Mouse (Mus musculus) brain, embryonic 14.5 days (tissue): ENCODE measurements at regions not wholly inside any gene's neighbourhood (a gene's known extent, or its start where the extent isn't known, plus 50 kb on each side); places are given as distances from the start of the nearest gene placed in this dataset.
"Not testable (repeated sequence)": the region's sequence is repeated elsewhere in the genome, so short reads cannot be mapped to it uniquely, and the experiment has no call there.

ENCODE experiments used
- CTCF ChIP-seq: fragments of 200-500 bp; IDR thresholded peaks from 2 replicates; pipeline ENCODE4 v1.5.1; 2012; ENCODE audit warnings: inconsistent platforms, mild to moderate bottlenecking, moderate library complexity, borderline replicate concordance; ENCODE audit not compliant: insufficient read depth, insufficient read length; ENCODE audit errors: extremely low read depth
- POLR2A ChIP-seq: fragments of 200-500 bp; IDR thresholded peaks from 2 replicates; pipeline ENCODE4 v1.6.1; 2012; ENCODE audit warnings: mild to moderate bottlenecking, inconsistent platforms, borderline replicate concordance; ENCODE audit not compliant: poor library complexity, insufficient read depth, insufficient read length, severe bottlenecking; ENCODE audit errors: extremely low read depth

DNA sequence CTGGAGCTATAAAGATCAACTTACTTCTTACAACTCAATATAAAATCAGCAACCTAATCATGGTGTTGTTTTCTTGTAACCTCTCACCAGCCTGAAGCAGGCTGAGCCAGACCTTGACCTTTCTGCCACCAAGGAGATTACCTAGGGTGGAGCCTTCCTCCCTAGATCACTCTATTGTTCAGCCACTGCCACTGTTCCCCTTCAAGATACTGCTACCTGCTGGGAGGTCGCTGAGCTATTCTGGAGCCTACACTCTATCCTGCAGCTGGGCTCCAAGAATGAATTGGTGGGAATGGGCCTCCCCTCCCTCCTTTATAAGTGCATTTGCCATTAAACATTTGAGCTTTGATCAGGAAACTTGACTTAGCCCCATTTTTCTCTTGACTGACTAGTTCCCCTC lies 242.1 kb upstream of the Rgs17 start:
- TF ChIP-seq CTCF, POLR2A: not testable (repeated sequence)
